Mouse (Mus musculus) layer of hippocampus, adult 2 months (tissue): ENCODE data around the gene Cryzl2. TPM values are rescaled to one million over a fixed set of nuclear protein-coding genes. Genes with fewer than 3 reads are reported as not detected.
A peak's percentile ranks its signal among the peaks of the same experiment; 100 is the strongest.

Experiments used
- DNase-seq, 2 experiments: peaks; one replicate each; pipeline ENCODE4 v3.0.0; 2022; ENCODE audit warnings: low spot score in 2 of 2
- H3K27ac ChIP-seq: fragments of 200-600 bp; 2 replicates; pipeline ENCODE4 v1.8.1; 2022
- H3K4me3 ChIP-seq: fragments of 200-600 bp; 2 replicates; pipeline ENCODE4 v1.8.1; 2022; ENCODE audit warnings: mild to moderate bottlenecking
- CTCF ChIP-seq: fragments of 200-600 bp; conservative IDR thresholded peaks from 2 replicates; pipeline ENCODE4 v1.8.1; 2022; ENCODE audit warnings: antibody characterized with exemption, mild to moderate bottlenecking, moderate library complexity
- total RNA-seq, 2 experiments: library from RNA; stranded (reverse); gene quantifications; 2 replicates each; pipeline ENCODE4 v1.2.3; 2021

The Cryzl2 gene
- total RNA-seq, 2 experiments from 2014 or later: 4.3 to 5.1 TPM

DNA sequence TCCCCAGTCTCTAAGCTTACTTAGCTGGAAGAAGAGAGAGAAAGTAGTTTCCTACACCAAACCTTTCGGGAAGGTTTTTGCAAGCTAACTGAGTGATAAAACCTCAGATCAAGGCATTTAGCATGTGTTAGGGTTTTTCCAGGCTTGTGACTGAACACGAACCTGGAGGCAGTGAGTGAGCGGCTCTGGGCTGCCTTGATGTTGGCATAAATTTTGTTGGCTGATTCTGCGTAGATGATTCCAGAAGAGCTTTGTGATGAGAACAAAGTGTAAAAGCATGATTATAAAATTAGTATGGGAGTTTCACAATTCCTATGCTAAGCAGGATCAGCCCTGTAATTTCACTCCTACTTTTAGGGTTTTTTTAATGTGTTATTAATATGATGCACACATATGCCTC lies 30.8 kb upstream of the Cryzl2 start:
- DNase-seq: peak in 1 of 2 experiments; percentile 67
- no peak for TF ChIP-seq CTCF
- Histone ChIP-seq H3K27ac (peak overlapping the region; percentile 88), H3K4me3 (no peak overlapping the region)

DNA sequence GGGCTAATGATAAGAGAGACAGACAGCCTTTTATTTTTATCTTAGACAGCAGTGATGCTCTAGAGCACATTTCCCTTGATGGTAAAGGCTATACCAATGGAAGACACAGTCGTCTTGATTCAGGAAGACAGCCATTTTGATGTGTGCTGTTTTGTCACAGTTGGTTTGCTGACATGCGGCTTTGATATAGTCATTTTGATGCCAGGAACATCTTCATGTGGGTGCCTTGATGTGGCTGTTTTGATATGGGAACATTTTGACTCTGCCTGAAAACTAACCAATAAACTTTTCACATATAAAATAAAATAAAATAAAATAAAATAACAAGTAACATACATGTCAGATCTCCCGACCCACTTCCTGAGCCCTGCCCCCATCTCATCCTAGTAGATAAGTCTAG lies 30.0 kb upstream of the Cryzl2 start:
- Histone ChIP-seq H3K27ac (peak overlapping the region; percentile 88), H3K4me3 (no peak overlapping the region)
- DNase-seq: no peak
- no peak for TF ChIP-seq CTCF

DNA sequence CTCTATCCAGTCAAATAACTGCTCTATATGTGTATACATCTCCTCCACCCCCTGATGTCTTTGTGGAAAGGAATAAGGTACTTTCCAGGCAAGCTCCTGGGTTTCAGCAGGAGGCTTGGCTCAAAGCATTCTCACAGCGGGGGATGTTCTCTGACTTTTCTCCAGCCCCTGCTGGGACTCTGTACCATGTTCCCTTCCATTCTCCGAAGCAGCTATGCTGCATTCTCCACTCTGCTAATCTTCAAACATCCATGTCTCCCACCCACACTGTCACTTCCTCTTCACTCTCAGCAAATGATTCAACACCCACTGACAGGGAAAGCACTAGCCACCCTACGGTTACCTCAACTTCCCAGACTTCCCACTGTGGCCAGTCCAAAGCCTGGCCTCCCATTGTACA lies 25.1 kb upstream of the Cryzl2 start:
- no peak overlapping the region for H3K4me3 ChIP-seq
- no peak for DNase-seq
- H3K27ac ChIP-seq: peak overlapping the region; percentile 44; the same call in 1 of the 2 replicates
- no peak for TF ChIP-seq CTCF

DNA sequence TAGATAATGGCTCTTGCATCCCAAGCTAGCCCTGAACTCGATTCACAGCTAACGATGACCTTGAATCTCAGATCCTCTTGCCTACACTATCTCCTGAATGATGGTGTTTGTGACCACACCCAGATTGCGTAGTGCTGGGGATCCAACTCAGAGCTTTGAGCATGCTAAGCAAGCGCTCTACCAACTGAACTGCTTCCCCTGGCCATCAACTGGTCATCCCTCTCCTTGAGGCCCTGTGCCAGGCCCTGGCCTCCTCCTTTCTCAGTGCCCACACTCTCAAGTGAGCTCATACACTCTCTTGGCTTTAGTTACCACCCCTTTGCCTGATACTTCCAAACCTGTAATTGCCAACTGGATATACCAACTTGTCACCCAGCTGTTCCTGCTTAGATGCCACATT lies 24.0 kb upstream of the Cryzl2 start:
- Histone ChIP-seq H3K27ac (no peak overlapping the region), H3K4me3 (no peak overlapping the region)
- no peak for TF ChIP-seq CTCF
- no peak for DNase-seq

DNA sequence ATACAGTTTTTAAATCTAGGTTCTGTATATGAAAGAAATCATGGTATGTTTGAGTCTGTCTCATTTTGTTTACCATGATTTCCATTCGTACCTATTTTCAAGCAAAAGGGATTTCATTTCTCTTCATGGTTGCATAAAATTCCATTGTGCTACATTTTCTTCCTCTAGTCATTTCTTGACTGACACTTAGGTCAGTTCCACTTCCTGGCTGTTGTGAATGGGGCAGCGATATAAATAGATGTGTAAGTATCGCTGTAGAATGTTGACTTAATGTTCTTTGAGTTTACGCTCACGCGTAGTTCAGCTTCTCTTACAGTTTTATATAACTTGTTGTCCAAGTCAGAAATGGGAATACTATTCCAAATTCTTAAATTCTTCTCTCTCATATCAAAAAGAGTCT lies 22.5 kb upstream of the Cryzl2 start:
- DNase-seq: no peak
- TF ChIP-seq CTCF: no peak
- H3K4me3 ChIP-seq: no peak overlapping the region
- H3K27ac ChIP-seq: no peak overlapping the region

DNA sequence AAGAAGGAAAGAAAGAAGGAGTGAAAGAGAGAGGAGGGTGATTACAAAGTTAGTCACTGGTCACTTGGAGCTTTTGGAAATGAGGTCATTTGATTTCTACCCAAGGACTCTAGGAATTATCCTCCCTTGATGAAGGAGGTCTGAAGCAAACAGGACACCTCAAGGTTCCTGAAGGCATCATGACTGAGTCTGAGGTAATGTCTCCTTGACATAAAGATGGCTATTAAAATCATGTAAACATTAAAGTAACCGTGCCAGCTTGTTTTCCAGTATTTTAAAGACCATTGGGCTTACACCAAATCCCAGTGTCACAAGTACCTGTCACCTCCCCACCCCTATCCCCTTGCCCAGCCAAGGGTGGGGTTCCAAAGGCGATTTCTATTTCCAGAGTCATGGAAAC lies 20.1 kb upstream of the Cryzl2 start:
- no peak for DNase-seq
- TF ChIP-seq CTCF: no peak
- no peak overlapping the region for H3K4me3 ChIP-seq
- H3K27ac ChIP-seq: 0 out of 2 replicates have a peak overlapping the region, but pooled peaks have one; percentile 28

DNA sequence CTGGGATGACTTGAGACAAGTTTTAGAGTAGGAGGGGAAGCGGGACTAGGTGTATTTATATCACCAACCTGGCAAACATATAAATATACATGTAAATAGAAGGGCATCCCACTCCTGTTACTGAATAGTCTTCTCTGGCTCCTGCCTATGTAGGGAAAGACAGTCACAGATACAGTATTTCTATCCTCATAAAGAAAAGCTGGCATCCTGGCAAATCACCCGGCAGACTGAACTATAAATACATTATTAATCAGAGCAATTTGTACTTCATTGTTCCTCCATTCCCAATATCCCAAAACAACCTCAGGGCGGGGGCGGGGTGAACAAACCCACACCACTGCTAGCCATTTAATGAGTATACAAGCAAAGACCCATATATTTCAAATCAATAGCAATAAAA lies 19.3 kb upstream of the Cryzl2 start:
- DNase-seq: no peak
- no peak for TF ChIP-seq CTCF
- peak overlapping the region; percentile 70 for H3K27ac ChIP-seq
- H3K4me3 ChIP-seq: no peak overlapping the region

DNA sequence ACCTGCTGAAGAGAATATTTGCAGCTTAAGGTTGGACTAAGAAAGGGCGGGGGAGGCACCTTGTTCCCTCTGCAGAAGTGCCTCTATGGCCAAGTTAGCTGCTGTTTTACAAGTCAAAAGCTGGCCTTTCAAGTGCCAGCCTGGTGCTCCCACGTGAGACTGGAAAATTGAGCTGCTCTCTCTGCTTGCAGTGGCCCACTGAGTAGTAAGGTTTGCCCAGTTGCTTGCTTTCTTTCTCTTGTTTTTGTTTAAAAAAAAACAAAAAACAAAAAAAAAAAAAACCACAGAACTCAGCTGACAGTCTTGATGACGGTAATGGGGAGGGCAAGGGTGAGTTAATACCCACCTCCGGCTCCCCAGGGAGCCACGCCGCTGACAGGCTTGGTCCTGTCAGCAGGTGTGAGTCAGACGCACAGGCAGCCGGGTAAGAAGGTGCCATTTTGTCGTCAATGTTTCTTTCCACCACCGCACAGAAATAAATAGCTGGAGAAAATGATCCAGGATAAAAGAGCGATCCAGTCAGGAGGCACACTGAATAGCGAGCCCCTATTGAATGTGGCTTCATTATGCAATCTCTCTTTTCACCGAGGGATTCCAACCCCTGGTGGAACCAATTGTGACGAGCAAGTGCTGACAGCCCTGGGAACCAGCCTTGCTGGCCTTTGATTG lies 18.3 kb upstream of the Cryzl2 start:
- no peak for TF ChIP-seq CTCF
- no peak for DNase-seq
- no peak overlapping the region; the same call in 1 of the 2 replicates for H3K4me3 ChIP-seq
- peak overlapping the region; percentile 70 for H3K27ac ChIP-seq

DNA sequence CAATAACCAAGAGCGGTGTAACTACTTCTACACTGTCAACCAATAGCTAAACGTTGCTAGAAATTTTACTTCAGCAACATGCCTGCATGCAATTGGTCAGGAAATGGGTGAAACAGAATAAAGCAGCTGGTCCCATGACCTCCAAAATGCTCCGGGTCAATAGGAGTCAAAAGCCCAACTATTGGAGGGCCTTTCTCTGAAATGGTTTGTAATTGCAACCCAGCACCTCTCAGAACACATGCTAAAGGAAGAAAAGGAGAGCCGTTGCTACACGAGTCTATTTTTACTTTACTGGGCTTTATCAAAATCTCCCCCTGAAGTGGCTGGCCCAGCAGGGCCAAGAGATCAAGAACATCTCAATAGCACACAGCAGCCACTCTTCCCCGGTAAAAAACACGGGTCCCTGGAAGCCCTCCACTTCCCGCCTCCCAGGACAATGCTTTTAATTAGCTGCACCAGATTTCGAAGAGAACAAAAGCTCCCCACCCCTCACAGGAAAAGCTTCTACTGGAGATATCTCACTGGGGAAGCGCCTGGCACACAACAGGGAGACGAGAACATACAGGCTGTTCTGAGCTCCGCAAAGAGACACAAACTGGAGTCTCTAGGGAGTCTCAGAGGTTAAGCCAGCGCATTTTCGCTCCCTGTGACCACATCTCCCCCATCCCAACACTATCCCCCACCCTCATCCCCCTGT lies 15.2 kb upstream of the Cryzl2 start:
- peak overlapping the region; percentile 96 for H3K27ac ChIP-seq
- no peak for TF ChIP-seq CTCF
- DNase-seq: peak; percentile 71 to 78
- H3K4me3 ChIP-seq: peak overlapping the region; percentile 19; the same call in 1 of the 2 replicates

DNA sequence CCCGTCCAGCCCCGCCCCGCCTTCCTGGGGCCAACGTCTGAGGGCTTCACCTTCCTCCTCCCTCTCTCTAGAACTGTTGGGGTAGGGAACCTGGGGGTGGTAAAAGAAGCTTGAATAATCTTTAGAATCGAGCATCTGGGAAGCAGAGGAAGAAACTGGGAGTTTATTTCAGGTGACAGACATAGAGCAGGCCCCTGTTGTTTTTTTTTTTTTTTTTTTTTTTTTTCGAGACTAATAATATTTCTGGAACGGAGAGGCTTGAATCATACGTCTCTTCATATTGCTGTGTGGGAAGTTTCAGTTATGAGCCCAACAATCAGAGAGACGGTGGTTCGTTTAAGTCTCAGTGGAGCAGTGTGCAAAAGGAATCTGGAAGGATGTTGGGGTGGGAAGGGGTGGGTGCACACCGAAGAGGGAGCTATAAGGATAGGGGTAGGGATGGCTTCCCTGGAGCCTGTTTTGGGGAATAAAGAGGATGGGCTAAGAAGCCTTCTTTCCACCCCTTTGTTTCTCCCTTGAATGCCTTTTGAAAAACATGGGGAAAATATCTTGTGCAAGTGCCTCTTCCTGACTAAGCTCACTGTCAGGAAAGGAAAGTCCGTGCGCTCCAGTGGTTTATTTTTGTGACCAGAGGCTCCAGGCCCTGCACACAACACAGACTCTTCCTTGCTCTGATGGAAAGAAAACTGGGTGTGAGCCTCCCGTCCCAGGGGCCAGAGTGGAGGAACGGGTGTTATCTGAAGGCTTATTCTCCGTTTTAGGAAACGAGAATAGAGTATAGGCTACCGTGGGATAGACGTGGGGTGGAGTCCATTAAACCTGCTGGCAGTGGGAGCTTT lies 14.4 kb upstream of the Cryzl2 start:
- no peak for DNase-seq
- peak overlapping the region; percentile 96 for H3K27ac ChIP-seq
- no peak for TF ChIP-seq CTCF

DNA sequence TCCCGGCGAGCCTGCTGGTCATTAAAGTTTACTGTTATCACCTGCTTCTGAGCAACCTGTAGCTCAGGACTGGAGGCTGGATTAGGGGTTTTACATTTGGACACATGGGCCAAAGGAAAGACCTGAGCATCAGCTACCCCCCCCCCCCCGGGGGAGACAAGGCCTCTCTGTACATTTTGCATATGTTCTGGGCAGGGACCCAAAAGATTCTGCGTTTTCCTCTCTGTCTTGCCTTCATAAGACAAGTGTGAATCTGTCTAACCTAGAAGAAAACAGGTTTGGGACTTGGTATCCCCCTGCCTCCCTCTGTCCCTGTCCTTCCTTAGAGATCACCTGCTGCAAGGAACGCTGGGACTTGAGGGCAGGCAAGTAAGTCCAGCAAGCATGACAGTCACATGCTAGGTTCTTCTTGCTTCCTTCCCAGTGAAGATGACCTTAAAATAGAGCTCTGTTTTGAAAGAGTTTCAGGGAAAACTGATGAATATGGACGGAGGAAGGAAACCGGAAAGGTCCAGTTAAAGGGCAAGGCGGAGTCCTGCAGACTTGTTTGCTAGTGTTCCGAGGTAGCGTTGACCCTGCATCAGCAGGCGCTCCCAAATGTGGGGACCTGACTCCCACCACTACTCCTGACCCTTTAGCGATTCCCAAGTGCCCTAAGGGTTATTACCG lies 13.6 kb upstream of the Cryzl2 start:
- H3K4me3 ChIP-seq: no peak overlapping the region
- DNase-seq: no peak
- H3K27ac ChIP-seq: peak overlapping the region; percentile 96
- TF ChIP-seq CTCF: no peak

More for the DNA sequence above, 14.4 kb upstream of the Cryzl2 start:
- peak overlapping the region; percentile 19; the same call in 1 of the 2 replicates for H3K4me3 ChIP-seq

DNA sequence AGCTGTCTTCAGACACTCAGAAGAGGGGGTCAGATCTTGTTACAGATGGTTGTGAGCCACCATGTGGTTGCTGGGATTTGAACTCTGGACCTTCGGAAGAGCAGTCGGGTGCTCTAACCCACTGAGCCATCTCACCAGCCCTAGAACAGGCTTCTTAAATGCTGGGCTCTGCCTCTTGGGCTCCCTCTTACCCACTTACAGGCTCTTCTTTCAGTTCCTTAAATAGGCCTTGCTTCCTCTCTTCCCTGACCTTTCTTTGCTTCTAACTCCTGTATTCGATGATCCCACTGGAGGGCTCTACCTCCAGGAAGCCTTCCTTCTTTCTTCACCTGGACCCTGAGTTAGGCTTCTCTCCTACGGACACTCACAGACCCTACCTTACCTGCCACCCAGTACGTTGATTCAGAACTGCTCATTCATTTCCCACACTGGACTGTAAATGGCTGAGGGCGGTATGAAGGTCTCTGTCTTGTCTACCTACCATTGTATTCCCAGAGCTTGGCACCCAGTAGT lies 12.9 kb upstream of the Cryzl2 start:
- TF ChIP-seq CTCF: no peak
- peak overlapping the region; percentile 77 for H3K27ac ChIP-seq
- no peak for DNase-seq
- H3K4me3 ChIP-seq: no peak overlapping the region

DNA sequence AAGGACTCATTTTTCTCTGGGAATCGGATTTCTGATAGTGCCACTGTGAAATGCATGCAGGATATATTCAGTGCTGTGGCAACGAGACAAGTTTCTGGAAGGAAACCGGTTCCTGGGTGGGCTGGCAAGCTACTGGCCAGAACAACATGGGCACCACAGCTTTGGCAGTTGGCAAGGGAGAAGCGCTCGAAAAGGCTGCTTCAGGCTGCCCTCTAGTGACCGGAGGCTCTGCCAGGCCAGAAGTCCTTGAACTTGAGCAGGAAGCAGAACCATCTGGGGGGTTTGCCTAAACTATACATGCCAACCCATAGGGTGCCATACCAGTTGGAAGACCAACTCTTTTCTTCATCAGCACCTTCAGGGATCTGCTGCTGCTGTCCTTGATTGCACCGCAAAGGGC lies 12.1 kb upstream of the Cryzl2 start:
- peak; percentile 66 to 79 for DNase-seq
- peak overlapping the region; percentile 77 for H3K27ac ChIP-seq
- TF ChIP-seq CTCF: peak; percentile 85
- H3K4me3 ChIP-seq: no peak overlapping the region
